Mouse (Mus musculus) layer of hippocampus, adult 18-20 months (tissue): ENCODE results near the gene Dennd4b. TPM values are rescaled to one million over a fixed set of nuclear protein-coding genes. Genes with fewer than 3 reads are reported as not detected.
"Not testable (repeated sequence)": the region's sequence is repeated elsewhere in the genome, so short reads cannot be mapped to it uniquely, and the experiment has no call there.

Experiments
- DNase-seq, 2 experiments: peaks; one replicate each; pipeline ENCODE4 v3.0.0; 2022; ENCODE audit warnings: low spot score in 2 of 2
- total RNA-seq, 2 experiments: library from RNA; stranded (reverse); gene quantifications; 2 replicates each; pipeline ENCODE4 v1.2.3; 2021

Gene Dennd4b
- total RNA-seq, 2 experiments from 2014 or later, result 30.1 to 31.9 TPM

GRCm38 (mm10) chr3:90277793-90278192, 12.8 kb downstream of the Dennd4b start:
- DNase-seq, result no peak

GRCm38 (mm10) chr3:90278211-90278610, 13.2 kb downstream of the Dennd4b start:
- DNase-seq, result no peak

- no peak for DNase-seq
Measured at GRCm38 (mm10) chr3:90279216-90279615, 14.2 kb downstream of the Dennd4b start.

- DNase-seq, result no peak
Measured at GRCm38 (mm10) chr3:90279743-90280142, 14.8 kb downstream of the Dennd4b start.

- peak in 1 of 2 experiments; percentile 45 for DNase-seq
Measured at GRCm38 (mm10) chr3:90280708-90281107, 15.7 kb downstream of the Dennd4b start.

GRCm38 (mm10) chr3:90284150-90284549, 19.2 kb downstream of the Dennd4b start:
- DNase-seq, result no peak

- not testable (repeated sequence) for DNase-seq
Measured at GRCm38 (mm10) chr3:90289403-90289802, 24.4 kb downstream of the Dennd4b start.

GRCm38 (mm10) chr3:90290602-90291001, 25.6 kb downstream of the Dennd4b start:
- no peak for DNase-seq

GRCm38 (mm10) chr3:90291982-90292344, 27.0 kb downstream of the Dennd4b start:
- no peak for DNase-seq

GRCm38 (mm10) chr3:90292345-90293275, 27.6 kb downstream of the Dennd4b start, which contains the start of gene Gatad2b:
Gene Gatad2b (plus strand): TSS chr3:90293178.
- DNase-seq, result peak; percentile 99 to 100

- DNase-seq, result peak; percentile 16 to 28
Measured at GRCm38 (mm10) chr3:90293352-90294063, 28.5 kb downstream of the Dennd4b start.

- no peak for DNase-seq
Measured at GRCm38 (mm10) chr3:90294064-90294440, 29.1 kb downstream of the Dennd4b start.

- DNase-seq, result no peak
Measured at GRCm38 (mm10) chr3:90294651-90295050, 29.7 kb downstream of the Dennd4b start.

- DNase-seq, result no peak
Measured at GRCm38 (mm10) chr3:90305801-90306200, 40.8 kb downstream of the Dennd4b start.

GRCm38 (mm10) chr3:90309589-90309988, 44.6 kb downstream of the Dennd4b start:
- no peak for DNase-seq

- no peak for DNase-seq
Measured at GRCm38 (mm10) chr3:90313367-90313766, 48.4 kb downstream of the Dennd4b start.

- DNase-seq, result no peak
Measured at GRCm38 (mm10) chr3:90314241-90314640, 49.3 kb downstream of the Dennd4b start.

- no peak for DNase-seq
Measured at GRCm38 (mm10) chr3:90322289-90322688, 57.3 kb downstream of the Dennd4b start.

- DNase-seq, result peak; percentile 39 to 80
Measured at GRCm38 (mm10) chr3:90323119-90323518, 58.1 kb downstream of the Dennd4b start.
